Mouse (Mus musculus): Measurements from ENCODE around the gene Ttf2.

DNA sequence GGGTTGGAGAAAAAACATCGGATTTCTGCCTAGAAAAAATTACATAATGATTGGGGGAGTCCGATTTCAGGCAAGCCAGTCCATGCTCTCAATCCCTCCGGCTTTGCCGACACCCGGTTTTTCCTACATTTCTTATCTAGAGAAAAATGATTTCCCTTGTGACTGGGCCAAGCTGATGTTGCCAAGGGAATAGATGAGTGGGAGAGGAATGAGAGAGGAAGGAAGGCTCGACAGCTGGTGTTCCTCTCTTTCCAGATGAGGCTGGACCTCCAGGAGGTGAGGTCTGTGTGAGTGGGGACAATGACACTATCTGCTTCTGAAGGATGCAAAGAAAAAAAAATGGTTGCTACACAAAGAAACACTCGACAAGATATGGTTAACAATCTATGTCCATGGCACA is 23.7 kb upstream of the Ttf2 start:
- TF ChIP-seq GATA1 (IDR thresholded peaks at IDR 0.05; ENCODE audit: low read length) = no peak
- no peak for TF ChIP-seq TAL1 (IDR thresholded peaks at IDR 0.05; ENCODE audit: low read length)

Data from erythroblast, embryonic 14.5 days (primary cell).